Mouse (Mus musculus): ENCODE data around the gene Cfap126.
A peak's percentile ranks its signal among the peaks of the same experiment; 100 is the strongest.
"Not testable (repeated sequence)": the region's sequence is repeated elsewhere in the genome, so short reads cannot be mapped to it uniquely, and the experiment has no call there.

Gene Cfap126

GRCm38 (mm10) chr1:171130971-171131370 lies 17.3 kb downstream of the Cfap126 start:
- peak; percentile 60 to 67 for DNase-seq

GRCm38 (mm10) chr1:171135600-171135999 lies 21.9 kb downstream of the Cfap126 start:
- no peak for DNase-seq

- DNase-seq = not testable (repeated sequence)
Observed at GRCm38 (mm10) chr1:171137486-171138155, 23.9 kb downstream of the Cfap126 start.

- DNase-seq = peak; percentile 68 to 86
Observed at GRCm38 (mm10) chr1:171142981-171143380, 29.3 kb downstream of the Cfap126 start.

- DNase-seq = peak; percentile 96 to 98
Observed at GRCm38 (mm10) chr1:171149974-171150760, 36.4 kb downstream of the Cfap126 start, which contains the start of the genes Sdhc and Mpz. Sdhc (minus strand) TSS chr1:171150603. Mpz (plus strand) TSS chr1:171150711.

GRCm38 (mm10) chr1:171150838-171151391 lies 37.2 kb downstream of the Cfap126 start:
- no peak for DNase-seq

GRCm38 (mm10) chr1:171151966-171152365 lies 38.2 kb downstream of the Cfap126 start:
- peak; percentile 60 to 69 for DNase-seq

- DNase-seq = no peak
Observed at GRCm38 (mm10) chr1:171156644-171157043, 42.9 kb downstream of the Cfap126 start.

GRCm38 (mm10) chr1:171157965-171158364 lies 44.2 kb downstream of the Cfap126 start:
- DNase-seq = no peak

- DNase-seq = peak; percentile 23 to 52
Observed at GRCm38 (mm10) chr1:171159485-171159975, 45.8 kb downstream of the Cfap126 start.

GRCm38 (mm10) chr1:171162526-171162925 lies 48.8 kb downstream of the Cfap126 start:
- no peak for DNase-seq

GRCm38 (mm10) chr1:171164258-171164657 lies 50.5 kb downstream of the Cfap126 start:
- peak; percentile 36 to 46 for DNase-seq

GRCm38 (mm10) chr1:171165629-171166345 lies 52.1 kb downstream of the Cfap126 start:
- DNase-seq = no peak

- peak; percentile 30 to 35 for DNase-seq
Observed at GRCm38 (mm10) chr1:171168906-171169305, 55.2 kb downstream of the Cfap126 start.

- no peak for DNase-seq
Observed at GRCm38 (mm10) chr1:171169913-171170312, 56.2 kb downstream of the Cfap126 start.

GRCm38 (mm10) chr1:171171138-171171537 lies 57.4 kb downstream of the Cfap126 start:
- DNase-seq = peak in 1 of 2 experiments; percentile 38

- DNase-seq = no peak
Observed at GRCm38 (mm10) chr1:171172779-171173178, 59.1 kb downstream of the Cfap126 start.
